Mouse (Mus musculus): ENCODE measurements around the gene Jsrp1.
A peak's percentile ranks its signal among the peaks of the same experiment; 100 is the strongest.

The Jsrp1 gene

GRCm38 (mm10) chr10:80813366-80813765 is at the start of gene Jsrp1:
TSS of gene Jsrp1 (minus strand) at chr10:80813498.
- no peak for DNase-seq (ENCODE audit: low spot score in 2 of 2)

- no peak for DNase-seq (ENCODE audit: low spot score in 2 of 2)
Observed at GRCm38 (mm10) chr10:80862305-80862704, 49.0 kb upstream of the Jsrp1 start.

- peak; percentile 76 to 80 for DNase-seq (ENCODE audit: low spot score in 2 of 2)
Observed at GRCm38 (mm10) chr10:80858350-80858935, 45.1 kb upstream of the Jsrp1 start.

- DNase-seq (ENCODE audit: low spot score in 2 of 2), result peak; percentile 65 to 69
Observed at GRCm38 (mm10) chr10:80857848-80858247, 44.5 kb upstream of the Jsrp1 start.

GRCm38 (mm10) chr10:80857386-80857785 is 44.1 kb upstream of the Jsrp1 start:
- DNase-seq (ENCODE audit: low spot score in 2 of 2), result peak; percentile 57 to 58

- peak; percentile 71 to 82 for DNase-seq (ENCODE audit: low spot score in 2 of 2)
Observed at GRCm38 (mm10) chr10:80856908-80857307, 43.6 kb upstream of the Jsrp1 start.

- peak; percentile 58 to 60 for DNase-seq (ENCODE audit: low spot score in 2 of 2)
Observed at GRCm38 (mm10) chr10:80856267-80856666, 43.0 kb upstream of the Jsrp1 start.

GRCm38 (mm10) chr10:80855749-80856073 is 42.4 kb upstream of the Jsrp1 start:
- peak; percentile 59 to 73 for DNase-seq (ENCODE audit: low spot score in 2 of 2)

GRCm38 (mm10) chr10:80854913-80855748 is 41.8 kb upstream of the Jsrp1 start, which contains the start of the genes Lsm7 and Sppl2b:
TSS of gene Lsm7 (minus strand) at chr10:80855209.
TSS of gene Sppl2b (plus strand) at chr10:80855275.
- DNase-seq (ENCODE audit: low spot score in 2 of 2), result peak; percentile 98

- DNase-seq (ENCODE audit: low spot score in 2 of 2), result peak in 1 of 2 experiments; percentile 82
Observed at GRCm38 (mm10) chr10:80848571-80848970, 35.3 kb upstream of the Jsrp1 start.

GRCm38 (mm10) chr10:80845732-80846131 is 32.4 kb upstream of the Jsrp1 start:
- DNase-seq (ENCODE audit: low spot score in 2 of 2), result no peak

GRCm38 (mm10) chr10:80845055-80845693 is 31.9 kb upstream of the Jsrp1 start:
- DNase-seq (ENCODE audit: low spot score in 2 of 2), result no peak

- DNase-seq (ENCODE audit: low spot score in 2 of 2), result no peak
Observed at GRCm38 (mm10) chr10:80843931-80844547, 30.7 kb upstream of the Jsrp1 start, which contains the start of gene Lingo3. TSS of gene Lingo3 (minus strand) at chr10:80844039.

- DNase-seq (ENCODE audit: low spot score in 2 of 2), result no peak
Observed at GRCm38 (mm10) chr10:80843087-80843930, 30.0 kb upstream of the Jsrp1 start.

GRCm38 (mm10) chr10:80842334-80842733 is 29.0 kb upstream of the Jsrp1 start:
- DNase-seq (ENCODE audit: low spot score in 2 of 2), result no peak

- DNase-seq (ENCODE audit: low spot score in 2 of 2), result no peak
Observed at GRCm38 (mm10) chr10:80841685-80842084, 28.4 kb upstream of the Jsrp1 start.

- no peak for DNase-seq (ENCODE audit: low spot score in 2 of 2)
Observed at GRCm38 (mm10) chr10:80839848-80840247, 26.6 kb upstream of the Jsrp1 start.

GRCm38 (mm10) chr10:80838346-80838912 is 25.1 kb upstream of the Jsrp1 start:
- no peak for DNase-seq (ENCODE audit: low spot score in 2 of 2)

- no peak for DNase-seq (ENCODE audit: low spot score in 2 of 2)
Observed at GRCm38 (mm10) chr10:80837827-80838226, 24.5 kb upstream of the Jsrp1 start.

- DNase-seq (ENCODE audit: low spot score in 2 of 2), result no peak
Observed at GRCm38 (mm10) chr10:80836949-80837379, 23.7 kb upstream of the Jsrp1 start.

GRCm38 (mm10) chr10:80835617-80836016 is 22.3 kb upstream of the Jsrp1 start:
- no peak for DNase-seq (ENCODE audit: low spot score in 2 of 2)
